Mouse (Mus musculus) heart, postnatal 0 days (tissue): ENCODE measurements around the gene Chst12.

Source experiments
- CTCF ChIP-seq: IDR thresholded peaks from 2 replicates; pipeline ENCODE4 v1.5.1; 2016; ENCODE audit warnings: antibody characterized with exemption, control low read depth, low read depth
- EP300 ChIP-seq: IDR thresholded peaks from 2 replicates; pipeline ENCODE4 v1.6.1; 2016; ENCODE audit warnings: antibody characterized with exemption, low read depth

- TF ChIP-seq CTCF: no peak
- no peak for TF ChIP-seq EP300
Observed at GRCm38 (mm10) chr5:140517159-140517920, 12.0 kb downstream of the Chst12 start.
